Mouse (Mus musculus): ENCODE measurements around the gene Itga3.

DNA sequence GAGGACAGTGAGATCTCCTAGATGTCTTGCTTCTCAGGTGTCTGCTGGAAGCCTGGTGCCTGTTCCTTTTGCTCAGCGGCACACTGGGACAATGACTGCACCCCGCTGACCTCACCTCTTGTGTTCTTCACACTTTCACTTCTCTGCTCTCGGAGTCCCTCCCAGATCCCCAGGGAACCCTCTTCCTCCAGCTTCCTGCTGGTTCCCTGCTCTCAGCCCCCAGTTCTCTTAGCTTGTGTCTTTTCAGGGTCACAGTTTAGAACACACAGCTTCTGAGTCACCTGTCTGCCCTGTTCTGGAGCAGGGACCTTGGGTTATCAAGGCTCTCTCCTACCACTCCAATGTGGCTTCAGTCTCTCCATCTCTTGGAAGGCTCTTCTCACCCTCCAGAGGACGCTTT lies 7.6 kb upstream of the Itga3 start:
- TF ChIP-seq POLR2A (IDR thresholded peaks at IDR 0.05; ENCODE audit: insufficient read depth, low read length) (no peak), CTCF (IDR thresholded peaks at IDR 0.05; ENCODE audit: low read depth, low read length) (no peak)
